18 mouse cellular contexts compared by ENCODE assay signal in genomic region chr6:117267906-117268305, GRCm38 (mm10).
"Had no signal": no experiment of that assay in that cellular context is flagged by ENCODE, and none has a peak within 500 bp of the region (broad histone marks: within the 10 kb centered on the region; RNA-seq: fewer than 3 reads in every experiment).

No protein-coding gene starts in this region.

- H3K4me1 ChIP-seq: liver, embryonic 13.5 days; midbrain, embryonic 15.5 days had no signal

- H3K9ac ChIP-seq: limb, embryonic 12.5 days; liver, embryonic 13.5 days; liver, postnatal 0 days; midbrain, embryonic 15.5 days; neural tube, embryonic 13.5 days had no signal

- H3K27me3 ChIP-seq: liver, embryonic 13.5 days; midbrain, embryonic 15.5 days; neural tube, embryonic 13.5 days had no signal

- H3K4me3 ChIP-seq: layer of hippocampus, adult 2 months; limb, embryonic 12.5 days; liver, embryonic 13.5 days; megakaryocyte, embryonic 14.5 days; midbrain, embryonic 15.5 days; neural tube, embryonic 13.5 days had no signal

- H3K4me2 ChIP-seq: limb, embryonic 12.5 days; liver, embryonic 13.5 days; midbrain, embryonic 11.5 days; midbrain, embryonic 15.5 days; neural tube, embryonic 13.5 days had no signal

- H3K36me3 ChIP-seq: limb, embryonic 12.5 days; liver, embryonic 13.5 days; midbrain, embryonic 15.5 days; neural tube, embryonic 13.5 days had no signal

- DNase-seq: kidney, adult 11 months; kidney, adult 9 months; kidney, postnatal 36 days; liver; liver, embryonic 13.5 days; liver, postnatal 0 days; retina, postnatal 1 day; right cerebral cortex, postnatal 4 days; thymus, adult 18-20 months; thymus, postnatal 14 days had no signal

- H3K9me3 ChIP-seq: limb, embryonic 12.5 days; liver, embryonic 13.5 days; midbrain, embryonic 15.5 days; neural tube, embryonic 13.5 days had no signal

- H3K27ac ChIP-seq: kidney, postnatal 0 days; layer of hippocampus, adult 2 months; limb, embryonic 12.5 days; liver, embryonic 13.5 days; macrophage; midbrain, embryonic 15.5 days; neural tube, embryonic 13.5 days had no signal

- ATAC-seq: liver, postnatal 0 days; midbrain, embryonic 15.5 days had no signal
